Comparison of ENCODE assay signal across 25 mouse cellular contexts in the genomic region with DNA sequence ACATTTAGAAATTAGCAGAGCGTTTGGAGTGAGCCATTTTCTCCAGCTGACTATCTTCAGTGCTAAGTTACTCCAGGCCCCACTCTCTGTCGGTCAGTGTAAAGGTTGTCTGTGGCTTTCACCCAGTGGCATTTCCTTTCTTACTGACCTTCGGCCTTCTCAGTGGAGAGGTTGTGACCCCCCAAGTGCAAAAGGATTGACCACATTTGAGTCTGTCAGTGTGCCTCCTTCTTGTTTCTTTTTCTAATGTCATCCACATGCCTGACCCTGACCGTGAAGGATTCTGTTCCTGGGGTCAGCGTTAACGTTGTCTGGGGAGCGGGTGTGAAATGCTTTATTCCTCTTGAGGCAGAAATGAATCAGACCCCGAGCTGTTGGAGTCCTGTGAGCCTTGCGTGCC.
DNase-seq lines count a peak whose midpoint lies in the region; ATAC-seq lines count a peak whose summit lies in the region.
"Had no signal": no experiment of that assay in that cellular context is flagged by ENCODE, and none has a peak within 500 bp of the region (broad histone marks: within the 10 kb centered on the region; RNA-seq: fewer than 3 reads in every experiment).

No protein-coding gene starts in this region.

- H3K27ac ChIP-seq in hindbrain, embryonic 10.5 days: 0 out of 2 replicates have a peak overlapping the region, but pooled peaks have one; percentile 30
- no peak overlapping the region for H3K27ac ChIP-seq in hindbrain, embryonic 13.5 days
- no peak overlapping the region for H3K27ac ChIP-seq in limb, embryonic 11.5 days (replicated peaks; ENCODE audit: low read depth, low read length)
- H3K27ac ChIP-seq in kidney, embryonic 14.5 days (ENCODE audit: low read depth, low read length): no peak overlapping the region
- H3K27ac ChIP-seq: embryonic facial prominence, embryonic 13.5 days; hindbrain, embryonic 14.5 days; intestine, embryonic 15.5 days; left cerebral cortex, adult 2 months; limb, embryonic 12.5 days; liver, embryonic 13.5 days; macrophage had no signal

- no peak overlapping the region for H3K4me3 ChIP-seq in hindbrain, embryonic 10.5 days
- no peak overlapping the region for H3K4me3 ChIP-seq in hindbrain, embryonic 13.5 days
- no peak overlapping the region for H3K4me3 ChIP-seq in limb, embryonic 11.5 days (ENCODE audit: low read depth, low read length)
- H3K4me3 ChIP-seq in kidney, embryonic 14.5 days (ENCODE audit: low read length): no peak overlapping the region
- H3K4me3 ChIP-seq: embryonic facial prominence, embryonic 13.5 days; intestine, embryonic 15.5 days; left cerebral cortex, adult 2 months; limb, embryonic 12.5 days; liver, embryonic 13.5 days had no signal

- no peaks in the 10 kb centered on the region for H3K36me3 ChIP-seq in hindbrain, embryonic 10.5 days
- no peaks in the 10 kb centered on the region for H3K36me3 ChIP-seq in hindbrain, embryonic 13.5 days
- H3K36me3 ChIP-seq in limb, embryonic 11.5 days (ENCODE audit: control insufficient read depth, insufficient read depth, low read length): no peaks in the 10 kb centered on the region
- H3K36me3 ChIP-seq in kidney, embryonic 14.5 days (ENCODE audit: control insufficient read depth, insufficient read depth, low read length): no peaks in the 10 kb centered on the region
- H3K36me3 ChIP-seq: embryonic facial prominence, embryonic 13.5 days; G1E; intestine, embryonic 15.5 days; limb, embryonic 12.5 days; liver, embryonic 13.5 days had no signal

- H3K9ac ChIP-seq in hindbrain, embryonic 13.5 days: no peak overlapping the region
- H3K9ac ChIP-seq in limb, embryonic 11.5 days (ENCODE audit: low read length): no peak overlapping the region
- H3K9ac ChIP-seq in kidney, embryonic 14.5 days (ENCODE audit: low read depth, low read length): no peak overlapping the region
- H3K9ac ChIP-seq: embryonic facial prominence, embryonic 13.5 days; hindbrain, embryonic 14.5 days; intestine, embryonic 15.5 days; limb, embryonic 12.5 days; liver, embryonic 13.5 days had no signal

- DNase-seq in hindbrain, embryonic 10.5 days (ENCODE audit: low spot score): peak; percentile 69
- peak; percentile 70 for DNase-seq in embryo, embryonic 9.5 days (ENCODE audit: extremely low spot score)
- peak; percentile 34 for DNase-seq in limb, embryonic 11.5 days (ENCODE audit: low spot score)
- peak; percentile 58 for DNase-seq in lung, postnatal 36 days
- DNase-seq in gastrocnemius, adult 8-10 months (ENCODE audit: low spot score in 2 of 2): no peak
- no peak for DNase-seq in cerebellum, adult 9-11 months
- DNase-seq: adrenal gland, postnatal 10 days; cerebellum, postnatal 14 days; kidney, adult 9 months; kidney, postnatal 36 days; layer of hippocampus, adult 9-11 months; liver, embryonic 13.5 days; midbrain, embryonic 14.5 days; thymus, postnatal 14 days had no signal

- H3K4me1 ChIP-seq in hindbrain, embryonic 10.5 days (replicated peaks): peaks cover 21% of the 10 kb centered on the region
- H3K4me1 ChIP-seq in hindbrain, embryonic 13.5 days (replicated peaks): no peaks in the 10 kb centered on the region
- no peaks in the 10 kb centered on the region for H3K4me1 ChIP-seq in limb, embryonic 11.5 days (ENCODE audit: control insufficient read depth, insufficient read depth, low read length)
- 0 out of 2 replicates have a peak, but pooled peaks cover 5% of the 10 kb centered on the region for H3K4me1 ChIP-seq in kidney, embryonic 14.5 days (ENCODE audit: control insufficient read depth, insufficient read depth, low read length)
- H3K4me1 ChIP-seq: intestine, embryonic 15.5 days; liver, embryonic 13.5 days had no signal

- ATAC-seq in hindbrain, embryonic 13.5 days (ENCODE audit: low FRiP score): no peak
- ATAC-seq in limb, embryonic 11.5 days (ENCODE audit: insufficient number of reproducible peaks, low FRiP score, low TSS enrichment, low read depth): no peak
- ATAC-seq in kidney, embryonic 14.5 days (ENCODE audit: low FRiP score, low TSS enrichment): no peak
- ATAC-seq: activated CD4-positive, CD25-positive, alpha-beta regulatory T cell, adult 4 months; forebrain, embryonic 16.5 days; intestine, embryonic 15.5 days had no signal

- H3K4me2 ChIP-seq in hindbrain, embryonic 13.5 days: no peak overlapping the region
- H3K4me2 ChIP-seq in limb, embryonic 11.5 days (ENCODE audit: low read depth, severe bottlenecking): no peak overlapping the region
- H3K4me2 ChIP-seq in kidney, embryonic 14.5 days (replicated peaks; ENCODE audit: low read depth, low read length): no peak overlapping the region
- H3K4me2 ChIP-seq: embryonic facial prominence, embryonic 13.5 days; hindbrain, embryonic 14.5 days; intestine, embryonic 15.5 days; limb, embryonic 12.5 days; liver, embryonic 13.5 days had no signal

- H3K9me3 ChIP-seq in hindbrain, embryonic 10.5 days: no peaks in the 10 kb centered on the region
- H3K9me3 ChIP-seq in hindbrain, embryonic 13.5 days: no peaks in the 10 kb centered on the region
- H3K9me3 ChIP-seq in limb, embryonic 11.5 days (ENCODE audit: control insufficient read depth, low read length): no peaks in the 10 kb centered on the region
- H3K9me3 ChIP-seq in kidney, embryonic 14.5 days (ENCODE audit: control insufficient read depth, low read length): no peaks in the 10 kb centered on the region
- H3K9me3 ChIP-seq: embryonic facial prominence, embryonic 13.5 days; intestine, embryonic 15.5 days; limb, embryonic 12.5 days; liver, embryonic 13.5 days had no signal

- 30% methylated on average over 9 of the region's 9 CpGs for WGBS in hindbrain, embryonic 10.5 days
- 37% methylated on average over 9 of the region's 9 CpGs for WGBS in hindbrain, embryonic 13.5 days
- WGBS in limb, embryonic 11.5 days: 12% methylated on average over 9 of the region's 9 CpGs
- WGBS in kidney, embryonic 14.5 days: 38% methylated on average over 9 of the region's 9 CpGs

- H3K27me3 ChIP-seq in hindbrain, embryonic 10.5 days (ENCODE audit: insufficient read depth, poor library complexity, severe bottlenecking): no peaks in the 10 kb centered on the region
- H3K27me3 ChIP-seq in hindbrain, embryonic 13.5 days: no peaks in the 10 kb centered on the region
- H3K27me3 ChIP-seq in limb, embryonic 11.5 days (ENCODE audit: control insufficient read depth, insufficient read depth, low read length): no peaks in the 10 kb centered on the region
- H3K27me3 ChIP-seq in kidney, embryonic 14.5 days (ENCODE audit: control insufficient read depth, insufficient read depth, low read length): no peaks in the 10 kb centered on the region
- H3K27me3 ChIP-seq: embryonic facial prominence, embryonic 13.5 days; intestine, embryonic 15.5 days; limb, embryonic 12.5 days; liver, embryonic 13.5 days had no signal

Comparison
In these comparisons a context has a peak if more than half of its experiments do, and no peak if none do; other contexts are left out.
1. DNase-seq: peak in hindbrain, embryonic 10.5 days (single experiment), embryo, embryonic 9.5 days (single experiment), limb, embryonic 11.5 days (single experiment) and lung, postnatal 36 days (single experiment); none in gastrocnemius, adult 8-10 months (0 of 2) and cerebellum, adult 9-11 months (single experiment).